8 mouse cellular contexts compared by ENCODE assay signal in the genomic region with DNA sequence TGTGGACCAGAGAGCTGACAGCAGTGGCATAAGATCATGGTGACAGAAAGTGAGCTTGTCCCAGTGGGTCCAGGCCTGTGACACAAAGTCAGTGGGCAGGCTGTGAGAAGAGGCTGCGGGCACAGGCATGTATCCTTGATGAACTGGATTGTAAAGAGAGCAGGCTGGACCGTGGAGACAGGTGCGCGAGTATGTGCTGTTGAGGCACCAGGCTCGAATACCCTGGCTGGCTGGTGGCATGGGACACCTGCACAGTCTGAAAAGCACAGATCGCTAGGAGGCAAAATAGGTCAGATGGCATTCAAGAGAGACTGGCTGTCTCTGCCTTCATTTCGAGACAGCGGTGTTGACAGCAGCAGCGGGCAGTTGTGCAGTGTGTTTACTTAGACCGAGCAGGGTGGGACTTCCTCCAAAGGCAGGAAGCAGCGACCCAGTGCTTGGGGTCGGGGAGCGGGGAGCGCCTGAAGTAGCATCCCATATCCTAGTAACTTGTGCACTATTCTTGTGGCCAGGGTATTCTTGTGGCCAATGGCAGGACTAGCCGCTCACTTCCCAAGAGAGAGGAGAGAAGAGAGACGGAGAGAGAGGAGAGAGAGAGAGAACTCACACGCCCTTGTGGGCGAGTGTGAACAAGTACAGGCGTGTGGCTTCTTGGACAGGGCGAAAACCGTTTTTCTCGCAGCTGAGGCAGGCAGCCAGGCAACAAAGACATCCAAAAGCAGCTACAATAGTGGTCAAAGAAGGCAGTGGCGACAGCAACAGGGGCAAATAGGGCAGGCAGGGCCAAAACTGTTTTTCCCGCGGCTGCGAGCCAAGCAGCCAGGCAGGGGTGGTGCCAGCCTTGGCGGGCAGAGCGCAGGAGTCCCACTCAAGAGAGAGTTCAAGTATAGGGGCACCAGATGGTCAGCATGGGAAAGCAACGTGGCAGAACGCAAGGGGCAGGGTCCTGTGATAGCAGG. TPM values are rescaled to one million over a fixed set of nuclear protein-coding genes. Genes with fewer than 3 reads are reported as not detected.
DNase-seq lines count a peak whose midpoint lies in the region; ATAC-seq and TF ChIP-seq lines count a peak whose summit lies in the region.

No protein-coding gene starts in this region.

- no peak for TF ChIP-seq CTCF in layer of hippocampus, adult 2 months (conservative IDR thresholded peaks at IDR 0.05)

- H3K9ac ChIP-seq in lung, embryonic 15.5 days: peak overlapping the region; percentile 47
- H3K9ac ChIP-seq in neural tube, embryonic 15.5 days (replicated peaks): peak overlapping the region; percentile 34

- WGBS in lung, embryonic 15.5 days: 5% methylated on average over 30 of the region's 30 CpGs
- WGBS in neural tube, embryonic 15.5 days: 7% methylated on average over 30 of the region's 30 CpGs

- H3K27ac ChIP-seq in layer of hippocampus, adult 2 months: peak overlapping the region; percentile 64
- H3K27ac ChIP-seq in lung, embryonic 15.5 days: 0 out of 2 replicates have a peak overlapping the region, but pooled peaks have one; percentile 10
- no peak overlapping the region; the same call in 1 of the 2 replicates for H3K27ac ChIP-seq in neural tube, embryonic 15.5 days (replicated peaks)

- peak; percentile 79 for ATAC-seq in CD4-positive, CD25-positive, alpha-beta regulatory T cell, adult 4 months
- ATAC-seq in erythroid progenitor cell, adult 5-6 weeks (replicated peaks; ENCODE audit: low FRiP score, poor library complexity, severe bottlenecking): peak; percentile 90
- peak; percentile 79; the same call in 1 of the 2 replicates for ATAC-seq in lung, embryonic 15.5 days (ENCODE audit: borderline replicate concordance, extremely low read depth, low FRiP score, low TSS enrichment)
- peak; percentile 83 for ATAC-seq in neural tube, embryonic 15.5 days (ENCODE audit: low FRiP score)

- H3K27me3 ChIP-seq in lung, embryonic 15.5 days: no peaks in the 10 kb centered on the region
- no peaks in the 10 kb centered on the region for H3K27me3 ChIP-seq in neural tube, embryonic 15.5 days (replicated peaks)

- peak; percentile 9 for DNase-seq in brain, adult 2 months (ENCODE audit: low read depth, low spot score)
- DNase-seq in heart, postnatal 4 days: peak; percentile 51
- peak; percentile 17 to 41 for DNase-seq in layer of hippocampus, adult 2 months (ENCODE audit: low spot score in 2 of 2)
- DNase-seq in thymus, postnatal 14 days: peak; percentile 74

- peak overlapping the region; percentile 54 for H3K4me3 ChIP-seq in layer of hippocampus, adult 2 months
- H3K4me3 ChIP-seq in lung, embryonic 15.5 days: peak overlapping the region; percentile 48
- peak overlapping the region; percentile 43 for H3K4me3 ChIP-seq in neural tube, embryonic 15.5 days (replicated peaks)

- peak overlapping the region; percentile 83 for H3K4me2 ChIP-seq in lung, embryonic 15.5 days
- H3K4me2 ChIP-seq in neural tube, embryonic 15.5 days: peak overlapping the region; percentile 94

- no peaks in the 10 kb centered on the region for H3K9me3 ChIP-seq in lung, embryonic 15.5 days
- H3K9me3 ChIP-seq in neural tube, embryonic 15.5 days (replicated peaks): no peaks in the 10 kb centered on the region

- H3K4me1 ChIP-seq in lung, embryonic 15.5 days: peaks cover 3% of the 10 kb centered on the region; the same call in 1 of the 2 replicates
- H3K4me1 ChIP-seq in neural tube, embryonic 15.5 days: peaks cover 8% of the 10 kb centered on the region

- H3K36me3 ChIP-seq in lung, embryonic 15.5 days: no peaks in the 10 kb centered on the region
- no peaks in the 10 kb centered on the region for H3K36me3 ChIP-seq in neural tube, embryonic 15.5 days

RNA-seq across cellular contexts. Expression of gene Slc25a21, which starts 14.4 kb away (rescaled TPM):
- not detected for polyA plus RNA-seq in CD4-positive, CD25-positive, alpha-beta regulatory T cell, adult 4 months (2017; shearing (Covaris generic))
- 86.5 and 117 TPM in 2 replicates for total RNA-seq in erythroid progenitor cell, adult 5-6 weeks (2015; ENCODE audit: low replicate concordance)
- total RNA-seq in erythroid progenitor cell, adult 5-6 weeks (2017; ENCODE audit: low replicate concordance): 71.3 and 97.9 TPM in 2 replicates
- under 1 TPM; 0.17 to 0.54 TPM for total RNA-seq in heart, postnatal 4 days (2021)
- 1 to 10 TPM in 1 of 2 experiments, under 1 TPM in 1; 0.42 to 2.0 TPM for total RNA-seq in layer of hippocampus, adult 2 months (2021)
- polyA plus RNA-seq in lung, embryonic 15.5 days (2015; fragmentation: Nextera tagmentation; extraction: Ambion mirVana): 0.43 and 0.54 TPM in 2 replicates
- polyA plus RNA-seq in neural tube, embryonic 15.5 days (2015; fragmentation: Nextera tagmentation; extraction: Ambion mirVana): 0.14 and 0.43 TPM in 2 replicates

RNA-seq across cellular contexts. Expression of gene Prps1l3, which starts 18.6 kb away (rescaled TPM):
- 10 to 100 TPM; 57.7 to 62.7 TPM for polyA plus RNA-seq in CD4-positive, CD25-positive, alpha-beta regulatory T cell, adult 4 months (2017; shearing (Covaris generic))
- total RNA-seq in erythroid progenitor cell, adult 5-6 weeks (2015; ENCODE audit: low replicate concordance): 22.0 and 49.5 TPM in 2 replicates
- 33.6 and 48.1 TPM in 2 replicates for total RNA-seq in erythroid progenitor cell, adult 5-6 weeks (2017; ENCODE audit: low replicate concordance)
- 10 to 100 TPM; 20.6 to 22.4 TPM for total RNA-seq in heart, postnatal 4 days (2021)
- total RNA-seq in layer of hippocampus, adult 2 months (2021): 10 to 100 TPM; 16.5 to 19.4 TPM
- polyA plus RNA-seq in lung, embryonic 15.5 days (2015; fragmentation: Nextera tagmentation; extraction: Ambion mirVana): 72.3 and 75.5 TPM in 2 replicates
- 20.0 and 30.6 TPM in 2 replicates for polyA plus RNA-seq in neural tube, embryonic 15.5 days (2015; fragmentation: Nextera tagmentation; extraction: Ambion mirVana)

RNA-seq across cellular contexts. Expression of gene Mipol1, which starts 18.6 kb away (rescaled TPM):
- polyA plus RNA-seq in CD4-positive, CD25-positive, alpha-beta regulatory T cell, adult 4 months (2017; shearing (Covaris generic)): 10 to 100 TPM; 14.8 to 16.0 TPM
- 2.5 and 7.2 TPM in 2 replicates for total RNA-seq in erythroid progenitor cell, adult 5-6 weeks (2015; ENCODE audit: low replicate concordance)
- total RNA-seq in erythroid progenitor cell, adult 5-6 weeks (2017; ENCODE audit: low replicate concordance): 4.1 and 7.3 TPM in 2 replicates
- total RNA-seq in heart, postnatal 4 days (2021): 1 to 10 TPM; 8.5 TPM
- total RNA-seq in layer of hippocampus, adult 2 months (2021): 1 to 10 TPM; 6.3 to 7.6 TPM
- polyA plus RNA-seq in lung, embryonic 15.5 days (2015; fragmentation: Nextera tagmentation; extraction: Ambion mirVana): 8.4 and 8.5 TPM in 2 replicates
- 5.5 and 6.4 TPM in 2 replicates for polyA plus RNA-seq in neural tube, embryonic 15.5 days (2015; fragmentation: Nextera tagmentation; extraction: Ambion mirVana)

Comparison
In these comparisons a context has a peak if more than half of its experiments do, and no peak if none do; other contexts are left out.
1. DNase-seq: peak in every context shown above with its lines; median percentile 74 in thymus, postnatal 14 days; 51 in heart, postnatal 4 days; 29 in layer of hippocampus, adult 2 months; 9 in brain, adult 2 months.
2. RNA of gene Slc25a21, which starts 14.4 kb away (total RNA-seq): 71.3 to 117 TPM in erythroid progenitor cell, adult 5-6 weeks; 0.42 to 2.0 TPM in layer of hippocampus, adult 2 months and 0.17 to 0.54 TPM in heart, postnatal 4 days; every median in the first group is over 10 times any median in the second.
3. Peak in every context shown above with its lines, with median percentiles within 50 percentile points of each other: ATAC-seq and H3K4me3 ChIP-seq.